ENCODE assay signal across 8 mouse cellular contexts in genomic region chr6:50890370-50891204, GRCm38 (mm10).
DNase-seq lines count a peak whose midpoint lies in the region; ATAC-seq and TF ChIP-seq lines count a peak whose summit lies in the region.

No protein-coding gene starts in this region.

- no peak for TF ChIP-seq POLR2A in liver, adult 2 months (IDR thresholded peaks at IDR 0.05; ENCODE audit: extremely low read depth, insufficient read depth, low read length)

- no peaks in the 10 kb centered on the region for H3K27me3 ChIP-seq in intestine, embryonic 14.5 days (replicated peaks; ENCODE audit: control insufficient read depth, insufficient read depth, low read length)
- H3K27me3 ChIP-seq in liver, adult 2 months (ENCODE audit: control insufficient read depth, insufficient read depth, low read length): peaks cover 3% of the 10 kb centered on the region; the same call in 1 of the 2 replicates

- no peak overlapping the region for H3K4me3 ChIP-seq in intestine, embryonic 14.5 days (ENCODE audit: low read depth, low read length)
- no peak overlapping the region for H3K4me3 ChIP-seq in liver, adult 2 months (ENCODE audit: insufficient read depth, low read depth, low read length)

- 16% methylated on average over 25 of the region's 25 CpGs for WGBS in intestine, embryonic 14.5 days
- WGBS in liver, adult 2 months: 14% methylated on average over 25 of the region's 25 CpGs

- no peaks in the 10 kb centered on the region for H3K36me3 ChIP-seq in intestine, embryonic 14.5 days (ENCODE audit: control insufficient read depth, insufficient read depth, low read length)
- H3K36me3 ChIP-seq in liver, adult 2 months (ENCODE audit: control insufficient read depth, insufficient read depth, low read length): no peaks in the 10 kb centered on the region

- peak overlapping the region; percentile 37 for H3K4me2 ChIP-seq in intestine, embryonic 14.5 days (ENCODE audit: low read length)

- H3K9me3 ChIP-seq in intestine, embryonic 14.5 days (ENCODE audit: control insufficient read depth, low read length): no peaks in the 10 kb centered on the region

- H3K4me1 ChIP-seq in intestine, embryonic 14.5 days (replicated peaks; ENCODE audit: control insufficient read depth, insufficient read depth, low read length): peaks cover 15% of the 10 kb centered on the region
- H3K4me1 ChIP-seq in liver, adult 2 months (ENCODE audit: control insufficient read depth, insufficient read depth, low read length): peaks cover 5% of the 10 kb centered on the region; the same call in 1 of the 2 replicates

- 0 out of 2 replicates have a peak, but pooled peaks have one; percentile 40 for ATAC-seq in intestine, embryonic 14.5 days (replicated peaks; ENCODE audit: low FRiP score, low TSS enrichment, low read depth)

- peak; percentile 6 for DNase-seq in adrenal gland, postnatal 14 days
- DNase-seq in adrenal gland, adult 18-20 months (ENCODE audit: low spot score in 2 of 2): no peak
- DNase-seq in cerebellum, postnatal 36 days: peak; percentile 38 to 39
- DNase-seq in frontal cortex, postnatal 25 days (ENCODE audit: low spot score in 2 of 2): peak; percentile 10 to 19
- DNase-seq in intestine, embryonic 14.5 days (ENCODE audit: low spot score): peak; percentile 76
- DNase-seq in liver, adult 2 months (ENCODE audit: extremely low read depth, low read depth, low spot score): peak; percentile 20
- peak; percentile 71 for DNase-seq in neural tube, embryonic 10.5 days (ENCODE audit: extremely low spot score, low spot score)
- no peak for DNase-seq in thymus, postnatal 14 days

- peak overlapping the region; percentile 29; the same call in 1 of the 2 replicates for H3K27ac ChIP-seq in intestine, embryonic 14.5 days (ENCODE audit: low read depth)
- peak overlapping the region; percentile 71 for H3K27ac ChIP-seq in liver, adult 2 months (replicated peaks; ENCODE audit: insufficient read depth, low read depth, low read length)

- H3K9ac ChIP-seq in intestine, embryonic 14.5 days (ENCODE audit: low read length): 0 out of 2 replicates have a peak overlapping the region, but pooled peaks have one; percentile 7
- no peak overlapping the region for H3K9ac ChIP-seq in liver, adult 2 months (ENCODE audit: low read depth, low read length)

- TF ChIP-seq CTCF in liver, adult 2 months (IDR thresholded peaks at IDR 0.05; ENCODE audit: low read depth, low read length): no peak

- no peaks in the 10 kb centered on the region for H3K79me2 ChIP-seq in liver, adult 2 months (ENCODE audit: control insufficient read depth, insufficient read depth, low read length)

Comparison
In these comparisons a context has a peak if more than half of its experiments do, and no peak if none do; other contexts are left out.
1. DNase-seq: peak in adrenal gland, postnatal 14 days (single experiment), cerebellum, postnatal 36 days (2 of 2), frontal cortex, postnatal 25 days (2 of 2), intestine, embryonic 14.5 days (single experiment), liver, adult 2 months (single experiment) and neural tube, embryonic 10.5 days (single experiment); none in adrenal gland, adult 18-20 months (0 of 2) and thymus, postnatal 14 days (single experiment).